Mouse (Mus musculus) limb, embryonic 15.5 days (tissue): Measurements from ENCODE around the gene Cgnl1. TPM values are rescaled to one million over a fixed set of nuclear protein-coding genes. Genes with fewer than 3 reads are reported as not detected.

Source experiments
- ATAC-seq: fragments of 200-750 bp; cut with Nextera tagmentation; 2 replicates; pipeline ENCODE4 v1.8.0; 2017; ENCODE audit warnings: low read depth, moderate TSS enrichment; ENCODE audit not compliant: insufficient number of reproducible peaks, low FRiP score, low TSS enrichment
- H3K27ac ChIP-seq: fragments of 300-500 bp; sonication (generic); 2 replicates; pipeline ENCODE4 v1.5.1; 2015; ENCODE audit warnings: moderate library complexity, mild to moderate bottlenecking, inconsistent platforms
- H3K27me3 ChIP-seq: fragments of 300-500 bp; sonication (generic); 2 replicates; pipeline ENCODE4 v1.6.1; 2015; ENCODE audit warnings: inconsistent platforms
- H3K36me3 ChIP-seq: fragments of 300-500 bp; sonication (generic); 2 replicates; pipeline ENCODE4 v1.6.1; 2015; ENCODE audit warnings: inconsistent platforms
- H3K4me1 ChIP-seq: fragments of 300-500 bp; sonication (generic); 2 replicates; pipeline ENCODE4 v1.6.1; 2015; ENCODE audit warnings: inconsistent platforms
- H3K4me2 ChIP-seq: fragments of 300-500 bp; sonication (generic); 2 replicates; pipeline ENCODE4 v1.6.1; 2015; ENCODE audit warnings: mild to moderate bottlenecking, inconsistent platforms
- H3K4me3 ChIP-seq: fragments of 300-500 bp; sonication (generic); 2 replicates; pipeline ENCODE4 v1.5.1; 2015; ENCODE audit warnings: mild to moderate bottlenecking, inconsistent platforms
- H3K9ac ChIP-seq: fragments of 300-500 bp; sonication (generic); 2 replicates; pipeline ENCODE4 v1.6.1; 2015; ENCODE audit warnings: inconsistent platforms
- H3K9me3 ChIP-seq: fragments of 300-500 bp; sonication (generic); 2 replicates; pipeline ENCODE4 v1.6.1; 2016; ENCODE audit warnings: inconsistent platforms
- WGBS: fragments of 180-500 bp; shearing (Covaris S2); methylation state at CpG from one replicate; pipeline ENCODE4 v1.1.7; 2015; 5-methylcytosine and 5-hydroxymethylcytosine counted together
- polyA plus RNA-seq: library from polyadenylated mRNA; unstranded; fragments of >200 nt; fragmentation: Nextera tagmentation; extraction: Ambion mirVana; gene quantifications from 2 replicates; pipeline ENCODE4 v1.2.1, GENCODE M21; 2015

Gene Cgnl1
- polyA plus RNA-seq, 1 experiment from 2014 or later = 17.5 TPM

DNA sequence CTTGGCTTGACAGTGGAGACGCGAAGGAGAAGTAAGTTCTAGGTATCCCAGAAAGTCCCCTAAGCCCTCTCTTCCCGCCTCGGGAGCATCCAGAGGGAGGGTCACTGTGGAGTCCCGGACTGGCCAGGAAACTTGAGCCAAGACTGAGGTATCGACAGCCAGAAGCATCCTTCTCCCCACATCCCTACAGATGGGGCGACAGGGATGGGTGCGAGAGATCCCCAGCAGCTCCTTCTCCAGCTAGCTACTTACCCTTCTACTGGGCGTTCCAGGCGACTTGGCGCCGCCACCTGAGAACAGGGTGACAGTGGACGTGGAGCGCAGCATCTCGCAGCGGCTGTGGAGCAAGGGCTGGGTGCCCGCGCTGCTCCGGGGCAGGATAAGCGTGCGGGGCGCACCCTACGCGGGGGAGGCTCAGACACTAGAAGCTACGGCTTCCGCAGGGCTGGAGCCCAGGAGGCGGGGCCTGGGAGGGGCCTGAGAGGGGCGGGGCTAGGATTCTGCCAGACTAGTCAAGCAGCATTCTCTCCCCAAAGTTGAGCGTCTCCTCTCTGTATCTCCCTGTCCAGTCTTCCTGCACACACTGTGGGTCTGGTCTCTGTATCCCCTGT, 179.4 kb downstream of the Cgnl1 start, which contains the start of gene Myzap:
Gene Myzap (minus strand): TSS at position 423 of the 611 bp plus-strand sequence.
- Histone ChIP-seq H3K9ac (peak within 1 kb of the TSS; percentile 46), H3K4me3 (peak within 1 kb of the TSS; percentile 62), H3K36me3 (no peaks in the 10 kb centered on the region), H3K4me1 (peaks cover 15% of the 10 kb centered on the region), H3K27me3 (no peaks in the 10 kb centered on the region), H3K27ac (no peak within 1 kb of the TSS), H3K9me3 (no peaks in the 10 kb centered on the region), H3K4me2 (peak within 1 kb of the TSS; percentile 94)
- ATAC-seq = peak; percentile 87
- WGBS = 3% methylated on average over 29 of the region's 29 CpGs

DNA sequence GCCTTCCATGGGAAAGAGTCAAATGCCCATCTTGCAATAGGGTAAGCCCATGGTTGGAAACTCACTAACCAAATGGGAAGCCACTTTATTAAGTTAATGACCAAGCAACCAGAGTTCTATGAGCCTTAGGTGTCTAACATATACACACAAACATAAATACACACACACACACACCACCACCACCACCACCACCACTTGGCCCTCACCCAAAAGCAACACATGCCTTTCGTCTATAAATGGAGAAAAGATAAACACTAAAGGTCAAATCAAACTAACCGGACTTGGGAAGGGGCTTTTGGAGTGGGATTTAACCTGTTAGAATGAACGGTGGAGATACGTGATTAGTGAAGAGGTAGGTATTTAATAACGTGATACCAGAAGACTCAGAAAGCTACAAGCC, 180.3 kb downstream of the Cgnl1 start:
- no peak overlapping the region for H3K9ac ChIP-seq
- H3K27ac ChIP-seq = no peak overlapping the region
- no peaks in the 10 kb centered on the region for H3K36me3 ChIP-seq
- peak overlapping the region; percentile 62 for H3K4me3 ChIP-seq
- no peaks in the 10 kb centered on the region for H3K27me3 ChIP-seq
- WGBS = 54% methylated on average over 5 of the region's 5 CpGs
- H3K4me1 ChIP-seq = peaks cover 15% of the 10 kb centered on the region
- ATAC-seq = no peak
- no peak overlapping the region for H3K4me2 ChIP-seq
- no peaks in the 10 kb centered on the region for H3K9me3 ChIP-seq

DNA sequence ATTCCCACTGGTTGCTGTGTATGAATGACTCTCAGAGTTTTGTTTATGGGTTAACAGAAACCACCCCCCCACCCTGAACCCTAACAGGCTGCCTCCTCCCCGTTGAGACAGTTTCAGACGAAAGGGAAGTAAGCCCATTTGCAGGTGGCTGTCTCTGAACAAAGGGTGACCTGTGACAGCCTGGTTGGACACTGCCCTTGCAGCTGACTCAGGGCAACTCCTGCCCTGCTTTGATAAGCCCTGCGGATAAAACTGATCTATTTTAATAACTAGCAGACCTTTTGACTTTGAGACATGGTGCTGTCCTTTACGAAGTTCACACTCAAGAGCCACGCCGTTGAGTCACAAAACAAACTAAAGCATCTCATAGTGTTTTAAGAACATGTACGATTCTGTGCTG, 181.6 kb downstream of the Cgnl1 start:
- 0 out of 2 replicates have a peak, but pooled peaks cover 5% of the 10 kb centered on the region for H3K9me3 ChIP-seq
- 73% methylated on average over 7 of the region's 7 CpGs for WGBS
- H3K36me3 ChIP-seq = no peaks in the 10 kb centered on the region
- no peak overlapping the region for H3K4me3 ChIP-seq
- no peaks in the 10 kb centered on the region for H3K27me3 ChIP-seq
- H3K4me2 ChIP-seq = no peak overlapping the region
- ATAC-seq = no peak
- H3K4me1 ChIP-seq = peaks cover 15% of the 10 kb centered on the region
- H3K27ac ChIP-seq = no peak overlapping the region
- H3K9ac ChIP-seq = no peak overlapping the region

DNA sequence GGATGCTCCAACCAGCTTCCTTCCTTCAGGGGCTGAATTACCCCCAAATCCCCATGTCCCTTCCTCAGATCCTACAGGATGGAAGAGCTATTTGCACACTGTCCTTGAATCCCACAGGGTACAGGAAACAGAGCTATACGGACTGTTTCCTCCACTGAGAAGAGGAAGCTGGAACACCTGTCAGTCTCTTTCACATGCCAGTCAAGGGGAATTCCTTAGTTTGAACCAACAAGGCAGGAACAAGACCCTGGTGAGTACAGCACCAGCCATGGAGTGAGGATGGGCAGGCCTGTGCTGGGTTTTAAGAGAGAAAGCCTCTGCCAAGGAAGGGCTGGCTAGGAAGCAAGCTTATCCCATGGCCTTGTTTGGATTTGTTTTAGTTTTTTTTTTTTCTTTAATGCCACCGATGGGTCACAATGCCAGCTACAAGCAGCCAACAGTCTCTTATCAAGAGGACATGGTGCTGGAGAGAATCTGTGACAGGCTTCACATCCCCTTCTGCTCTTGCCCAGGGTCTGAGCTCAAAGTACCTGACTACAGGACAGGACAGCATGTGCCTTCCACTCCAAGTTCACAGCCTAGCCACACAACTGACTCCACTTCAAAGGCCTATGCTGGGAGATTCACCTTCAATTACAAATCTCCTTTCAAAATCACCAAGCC, 182.3 kb downstream of the Cgnl1 start:
- H3K9me3 ChIP-seq = 0 out of 2 replicates have a peak, but pooled peaks cover 5% of the 10 kb centered on the region
- H3K27me3 ChIP-seq = no peaks in the 10 kb centered on the region
- H3K9ac ChIP-seq = no peak overlapping the region
- no peak overlapping the region for H3K4me2 ChIP-seq
- no peak for ATAC-seq
- H3K4me3 ChIP-seq = no peak overlapping the region
- 70% methylated on average over 2 of the region's 2 CpGs for WGBS
- H3K36me3 ChIP-seq = no peaks in the 10 kb centered on the region
- H3K27ac ChIP-seq = no peak overlapping the region
- H3K4me1 ChIP-seq = peaks cover 15% of the 10 kb centered on the region

DNA sequence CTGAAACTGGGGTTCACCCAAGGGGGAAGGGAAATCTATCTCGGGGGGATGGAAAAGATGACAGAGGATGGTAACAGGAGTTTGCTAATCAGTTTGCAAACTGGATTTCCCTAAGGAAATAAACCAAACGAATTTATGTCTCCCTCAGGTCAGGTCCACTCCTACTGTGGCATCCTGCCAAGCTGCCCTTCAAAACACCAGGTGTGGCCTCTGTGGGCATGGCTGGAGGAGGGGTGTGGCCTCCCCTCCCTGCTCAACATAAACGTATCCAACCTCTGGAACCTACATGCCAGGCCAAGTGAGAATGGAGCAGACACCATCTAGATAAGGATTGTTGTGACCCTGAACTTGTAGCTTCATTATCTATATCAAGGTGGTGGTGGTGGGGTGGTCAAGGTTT, 185.0 kb downstream of the Cgnl1 start:
- H3K27me3 ChIP-seq = no peaks in the 10 kb centered on the region
- WGBS = 43% methylated on average over 3 of the region's 3 CpGs
- no peaks in the 10 kb centered on the region for H3K36me3 ChIP-seq
- no peak overlapping the region for H3K9ac ChIP-seq
- ATAC-seq = no peak
- H3K27ac ChIP-seq = no peak overlapping the region
- 0 out of 2 replicates have a peak, but pooled peaks cover 3% of the 10 kb centered on the region for H3K4me1 ChIP-seq
- no peak overlapping the region for H3K4me2 ChIP-seq
- no peak overlapping the region for H3K4me3 ChIP-seq
- 0 out of 2 replicates have a peak, but pooled peaks cover 5% of the 10 kb centered on the region for H3K9me3 ChIP-seq

DNA sequence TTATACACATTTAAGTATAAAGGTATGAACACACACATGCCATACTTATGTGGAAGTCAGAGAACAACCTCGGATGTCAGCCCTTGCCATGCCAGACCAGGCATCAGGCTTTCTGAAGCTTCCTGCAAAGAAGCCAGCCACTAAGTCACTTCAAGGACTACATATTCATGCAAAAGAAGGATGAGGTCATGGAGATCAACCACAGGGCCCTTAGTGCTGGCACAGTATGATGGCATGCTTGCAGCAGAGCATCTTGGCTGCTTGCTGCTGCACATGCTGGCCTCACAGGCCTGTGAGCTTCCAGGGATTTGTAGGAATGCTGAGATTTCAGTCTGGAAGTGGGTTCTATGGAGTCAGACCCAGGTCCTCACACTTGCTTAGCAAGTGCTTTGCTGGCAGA, 188.6 kb downstream of the Cgnl1 start:
- Histone ChIP-seq H3K4me1 (peaks cover 7% of the 10 kb centered on the region), H3K4me3 (no peak overlapping the region), H3K9me3 (0 out of 2 replicates have a peak, but pooled peaks cover 5% of the 10 kb centered on the region), H3K27me3 (no peaks in the 10 kb centered on the region), H3K27ac (no peak overlapping the region), H3K4me2 (no peak overlapping the region), H3K36me3 (no peaks in the 10 kb centered on the region), H3K9ac (no peak overlapping the region)
- no peak for ATAC-seq
- WGBS = 67% methylated on average over 1 of the region's 1 CpGs

DNA sequence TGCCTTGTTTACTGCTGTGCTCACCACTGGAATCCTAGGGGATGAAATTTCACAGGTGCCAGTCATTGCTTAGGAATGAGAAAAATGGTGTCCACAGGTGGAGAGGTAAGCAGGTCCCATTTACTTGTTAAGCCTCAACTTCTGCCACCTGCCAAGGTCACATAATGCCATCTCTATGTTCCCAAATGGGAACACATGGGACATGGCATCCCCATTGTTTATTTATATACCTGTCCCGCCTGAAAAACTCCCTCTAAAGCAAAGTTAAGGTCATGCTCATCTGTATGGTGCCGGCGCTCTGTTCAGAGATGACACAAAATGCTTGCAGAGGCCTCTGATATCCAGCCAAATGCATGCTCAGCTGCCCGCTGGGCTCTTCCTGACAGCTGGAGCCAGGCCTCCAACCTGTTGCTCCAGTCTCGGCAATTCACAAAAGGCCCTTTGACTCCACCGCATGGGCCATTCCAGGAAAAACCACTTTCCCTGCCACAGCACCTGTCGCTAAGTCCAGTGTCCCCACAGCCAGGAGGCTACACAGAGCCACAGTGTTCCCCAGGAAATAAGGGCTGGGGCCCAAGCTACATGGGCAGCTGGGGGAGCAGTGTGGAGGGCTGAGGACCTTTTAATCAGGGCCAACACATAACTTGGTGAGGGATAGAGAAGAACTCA, 192.4 kb downstream of the Cgnl1 start:
- Histone ChIP-seq H3K9ac (no peak overlapping the region), H3K4me1 (peaks cover 4% of the 10 kb centered on the region), H3K27me3 (no peaks in the 10 kb centered on the region), H3K36me3 (no peaks in the 10 kb centered on the region), H3K4me3 (no peak overlapping the region), H3K9me3 (no peaks in the 10 kb centered on the region), H3K4me2 (no peak overlapping the region), H3K27ac (no peak overlapping the region)
- WGBS = 61% methylated on average over 7 of the region's 7 CpGs
- ATAC-seq = no peak

Other genes with a start within 250 kb of the Cgnl1 start
- 15.5 and 19.9 TPM in 2 replicates for gene Myzap, start 179.2 kb downstream of the Cgnl1 start, polyA plus RNA-seq